ENCODE assay signal across 27 mouse cellular contexts in genomic region chr11:97682504-97683055, GRCm38 (mm10). TPM values are rescaled to one million over a fixed set of nuclear protein-coding genes. Genes with fewer than 3 reads are reported as not detected.
DNase-seq lines count a peak whose midpoint lies in the region; ATAC-seq and TF ChIP-seq lines count a peak whose summit lies in the region.
"Had no signal": no experiment of that assay in that cellular context is flagged by ENCODE, and none has a peak within 500 bp of the region (broad histone marks: within the 10 kb centered on the region; RNA-seq: fewer than 3 reads in every experiment).

No protein-coding gene starts in this region.

- no peak for DNase-seq in kidney, postnatal 0 days (ENCODE audit: low spot score)
- DNase-seq in kidney, adult 8-10 months: no peak
- DNase-seq in induced T-regulatory cell, adult 2 months (ENCODE audit: low read depth): peak; percentile 26
- peak; percentile 42 for DNase-seq in lung, postnatal 14 days
- no peak for DNase-seq in thymus, postnatal 10 days (ENCODE audit: low spot score in 2 of 2)
- DNase-seq: adrenal gland, postnatal 10 days; cerebellum, adult 8-10 months; cerebellum, postnatal 36 days; gastrocnemius, postnatal 25 days; heart, adult 11 months; heart, postnatal 4 days; kidney, adult 18-20 months; kidney, postnatal 14 days; liver, embryonic 13.5 days; right cerebral cortex, postnatal 14 days; thymus, adult 18-20 months; thymus, postnatal 36 days had no signal

- 75% methylated on average over 6 of the region's 6 CpGs for WGBS in kidney, postnatal 0 days

- peaks cover 22% of the 10 kb centered on the region; the same call in 1 of the 2 replicates for H3K4me1 ChIP-seq in kidney, postnatal 0 days (replicated peaks; ENCODE audit: insufficient read depth, low read length)
- peaks cover 94% of the 10 kb centered on the region for H3K4me1 ChIP-seq in E14TG2a.4 (replicated peaks; ENCODE audit: low read depth, low read length)

- H3K9me3 ChIP-seq in kidney, postnatal 0 days (replicated peaks; ENCODE audit: low read length): no peaks in the 10 kb centered on the region
- no peaks in the 10 kb centered on the region for H3K9me3 ChIP-seq in E14TG2a.4 (ENCODE audit: low read length)
- H3K9me3 ChIP-seq: forebrain, embryonic 15.5 days; G1E; hindbrain, embryonic 15.5 days; liver, embryonic 13.5 days; midbrain, embryonic 13.5 days; neural tube, embryonic 13.5 days had no signal

- H3K9ac ChIP-seq in kidney, postnatal 0 days (ENCODE audit: low read depth, low read length): no peak overlapping the region
- H3K9ac ChIP-seq: forebrain, embryonic 15.5 days; hindbrain, embryonic 15.5 days; liver, embryonic 13.5 days; midbrain, embryonic 13.5 days; neural tube, embryonic 13.5 days had no signal

- H3K4me3 ChIP-seq in kidney, postnatal 0 days (replicated peaks; ENCODE audit: low read depth, low read length): no peak overlapping the region
- H3K4me3 ChIP-seq in E14TG2a.4 (replicated peaks; ENCODE audit: low read length): peak overlapping the region; percentile 53
- H3K4me3 ChIP-seq: forebrain, embryonic 15.5 days; hindbrain, embryonic 15.5 days; liver, embryonic 13.5 days; midbrain, embryonic 13.5 days; neural tube, embryonic 13.5 days had no signal

- peak overlapping the region; percentile 19; the same call in 1 of the 2 replicates for H3K27ac ChIP-seq in kidney, postnatal 0 days
- H3K27ac ChIP-seq: forebrain, embryonic 15.5 days; hindbrain, embryonic 15.5 days; liver, embryonic 13.5 days; macrophage; midbrain, embryonic 13.5 days; neural tube, embryonic 13.5 days; stomach, postnatal 0 days had no signal

- H3K4me2 ChIP-seq in kidney, postnatal 0 days (ENCODE audit: low read length): no peak overlapping the region
- H3K4me2 ChIP-seq: forebrain, embryonic 15.5 days; heart, embryonic 11.5 days; hindbrain, embryonic 15.5 days; liver, embryonic 13.5 days; midbrain, embryonic 13.5 days; neural tube, embryonic 13.5 days had no signal

- peaks cover 37% of the 10 kb centered on the region for H3K36me3 ChIP-seq in kidney, postnatal 0 days (ENCODE audit: insufficient read depth, low read length)
- H3K36me3 ChIP-seq in E14TG2a.4 (ENCODE audit: insufficient read depth, low read length): peaks cover 89% of the 10 kb centered on the region

- ATAC-seq in kidney, postnatal 0 days (replicated peaks; ENCODE audit: low FRiP score, low read depth): no peak
- ATAC-seq in erythroid progenitor cell, adult 5-6 weeks (replicated peaks; ENCODE audit: low FRiP score, poor library complexity, severe bottlenecking): no peak
- ATAC-seq: forebrain, embryonic 15.5 days; midbrain, embryonic 13.5 days had no signal

- TF ChIP-seq CTCF in kidney, postnatal 0 days (IDR thresholded peaks at IDR 0.05; ENCODE audit: low read depth): no peak
- no peak for TF ChIP-seq CTCF in E14TG2a.4 (conservative IDR thresholded peaks at IDR 0.05; ENCODE audit: low read length)

- no peaks in the 10 kb centered on the region for H3K27me3 ChIP-seq in kidney, postnatal 0 days (ENCODE audit: insufficient read depth, low read length)
- no peaks in the 10 kb centered on the region for H3K27me3 ChIP-seq in E14TG2a.4 (ENCODE audit: insufficient read depth, low read length)
- H3K27me3 ChIP-seq: forebrain, embryonic 15.5 days; hindbrain, embryonic 15.5 days; neural tube, embryonic 13.5 days had no signal

RNA-seq across cellular contexts. Expression of gene Cisd3, which starts 3.0 kb away (rescaled TPM):
- 69.2 and 70.9 TPM in 2 replicates for polyA plus RNA-seq in kidney, postnatal 0 days (2015; fragmentation: Nextera tagmentation; extraction: Ambion mirVana)
- 6.3 TPM in 1 of 2 replicates, not detected in the other for total RNA-seq in erythroid progenitor cell, adult 5-6 weeks (2015; ENCODE audit: low replicate concordance)
- not detected in 2 replicates for total RNA-seq in erythroid progenitor cell, adult 5-6 weeks (2017; ENCODE audit: low replicate concordance)

RNA-seq across cellular contexts. Expression of gene Pcgf2, which starts 17.7 kb away (rescaled TPM):
- 10.4 and 11.4 TPM in 2 replicates for polyA plus RNA-seq in kidney, postnatal 0 days (2015; fragmentation: Nextera tagmentation; extraction: Ambion mirVana)
- 5.9 TPM in 1 of 2 replicates, not detected in the other for total RNA-seq in erythroid progenitor cell, adult 5-6 weeks (2015; ENCODE audit: low replicate concordance)
- total RNA-seq in erythroid progenitor cell, adult 5-6 weeks (2017; ENCODE audit: low replicate concordance): 2.1 TPM in 1 of 2 replicates, not detected in the other

RNA-seq across cellular contexts. Expression of gene Mllt6, which starts 19.4 kb away (rescaled TPM):
- 2.3 TPM in 2 replicates for polyA plus RNA-seq in kidney, postnatal 0 days (2015; fragmentation: Nextera tagmentation; extraction: Ambion mirVana)
- 2.1 and 9.7 TPM in 2 replicates for total RNA-seq in erythroid progenitor cell, adult 5-6 weeks (2015; ENCODE audit: low replicate concordance)
- 1.3 and 3.9 TPM in 2 replicates for total RNA-seq in erythroid progenitor cell, adult 5-6 weeks (2017; ENCODE audit: low replicate concordance)

RNA-seq across cellular contexts. Expression of gene Psmb3, which starts 20.6 kb away (rescaled TPM):
- polyA plus RNA-seq in kidney, postnatal 0 days (2015; fragmentation: Nextera tagmentation; extraction: Ambion mirVana): 504 and 541 TPM in 2 replicates
- total RNA-seq in erythroid progenitor cell, adult 5-6 weeks (2015; ENCODE audit: low replicate concordance): 20.5 and 50.7 TPM in 2 replicates
- 7.9 and 45.8 TPM in 2 replicates for total RNA-seq in erythroid progenitor cell, adult 5-6 weeks (2017; ENCODE audit: low replicate concordance)

RNA-seq across cellular contexts. Expression of gene Epop, which starts 53.1 kb away (rescaled TPM):
- 2.9 and 4.1 TPM in 2 replicates for polyA plus RNA-seq in kidney, postnatal 0 days (2015; fragmentation: Nextera tagmentation; extraction: Ambion mirVana)
- 1.4 TPM in 1 of 2 replicates, not detected in the other for total RNA-seq in erythroid progenitor cell, adult 5-6 weeks (2015; ENCODE audit: low replicate concordance)
- not detected in 2 replicates for total RNA-seq in erythroid progenitor cell, adult 5-6 weeks (2017; ENCODE audit: low replicate concordance)

Comparison
In these comparisons a context has a peak if more than half of its experiments do, and no peak if none do; other contexts are left out.
1. DNase-seq: peak in induced T-regulatory cell, adult 2 months (single experiment) and lung, postnatal 14 days (single experiment); none in kidney, postnatal 0 days (single experiment), kidney, adult 8-10 months (0 of 2) and thymus, postnatal 10 days (0 of 2).